In genomic region chr2:172934891-172935740, GRCm38 (mm10) we compare ENCODE assay signal across 9 mouse cellular contexts. TPM values are rescaled to one million over a fixed set of nuclear protein-coding genes. Genes with fewer than 3 reads are reported as not detected.
DNase-seq lines count a peak whose midpoint lies in the region; ATAC-seq lines count a peak whose summit lies in the region.
"Had no signal": no experiment of that assay in that cellular context is flagged by ENCODE, and none has a peak within 500 bp of the region (broad histone marks: within the 10 kb centered on the region; RNA-seq: fewer than 3 reads in every experiment).

No protein-coding gene starts in this region.

- no peak overlapping the region for H3K27ac ChIP-seq in forebrain, embryonic 13.5 days
- H3K27ac ChIP-seq in liver, embryonic 12.5 days: no peak overlapping the region
- H3K27ac ChIP-seq in stomach, embryonic 16.5 days (ENCODE audit: low read length): peak overlapping the region; percentile 71

- no peaks in the 10 kb centered on the region for H3K9me3 ChIP-seq in forebrain, embryonic 13.5 days (replicated peaks)
- H3K9me3 ChIP-seq in liver, embryonic 12.5 days (replicated peaks): no peaks in the 10 kb centered on the region
- H3K9me3 ChIP-seq in stomach, embryonic 16.5 days (replicated peaks; ENCODE audit: control insufficient read depth, low read length): no peaks in the 10 kb centered on the region

- no peak for ATAC-seq in forebrain, embryonic 13.5 days
- no peak for ATAC-seq in liver, embryonic 12.5 days
- no peak for ATAC-seq in stomach, embryonic 16.5 days (ENCODE audit: insufficient read depth, low FRiP score)
- ATAC-seq in monocyte, adult 5-6 weeks (replicated peaks; ENCODE audit: insufficient number of reproducible peaks, low FRiP score, low TSS enrichment, poor library complexity, severe bottlenecking): no peak

- H3K36me3 ChIP-seq in forebrain, embryonic 13.5 days (ENCODE audit: poor library complexity, severe bottlenecking): no peaks in the 10 kb centered on the region
- no peaks in the 10 kb centered on the region for H3K36me3 ChIP-seq in liver, embryonic 12.5 days
- no peaks in the 10 kb centered on the region for H3K36me3 ChIP-seq in stomach, embryonic 16.5 days (ENCODE audit: control insufficient read depth, insufficient read depth, low read length)

- WGBS in forebrain, embryonic 13.5 days: 5% methylated on average over 30 of the region's 30 CpGs
- 16% methylated on average over 30 of the region's 30 CpGs for WGBS in liver, embryonic 12.5 days (ENCODE audit: insufficient replicate concordance)
- 18% methylated on average over 30 of the region's 30 CpGs for WGBS in stomach, embryonic 16.5 days

- H3K4me3 ChIP-seq in forebrain, embryonic 13.5 days: no peak overlapping the region
- H3K4me3 ChIP-seq in liver, embryonic 12.5 days: no peak overlapping the region
- peak overlapping the region; percentile 16 for H3K4me3 ChIP-seq in stomach, embryonic 16.5 days (replicated peaks; ENCODE audit: low read length)
- H3K4me3 ChIP-seq: myocyte had no signal

- peaks cover 63% of the 10 kb centered on the region for H3K27me3 ChIP-seq in forebrain, embryonic 13.5 days
- peaks cover 88% of the 10 kb centered on the region for H3K27me3 ChIP-seq in liver, embryonic 12.5 days (replicated peaks)
- no peaks in the 10 kb centered on the region for H3K27me3 ChIP-seq in stomach, embryonic 16.5 days (ENCODE audit: control insufficient read depth, insufficient read depth, low read length)

- peaks cover 73% of the 10 kb centered on the region for H3K4me1 ChIP-seq in forebrain, embryonic 13.5 days
- peaks cover 18% of the 10 kb centered on the region for H3K4me1 ChIP-seq in liver, embryonic 12.5 days
- H3K4me1 ChIP-seq in stomach, embryonic 16.5 days (ENCODE audit: control insufficient read depth, insufficient read depth, low read length): peaks cover 51% of the 10 kb centered on the region

- DNase-seq in kidney, postnatal 4 days: peak; percentile 47 to 54
- no peak for DNase-seq in kidney, postnatal 14 days
- DNase-seq in thymus, postnatal 36 days: no peak
- no peak for DNase-seq in left cerebral cortex, adult 11 months (ENCODE audit: low spot score)

- peak overlapping the region; percentile 59 for H3K4me2 ChIP-seq in forebrain, embryonic 13.5 days
- H3K4me2 ChIP-seq in liver, embryonic 12.5 days: peak overlapping the region; percentile 37; the same call in 1 of the 2 replicates
- H3K4me2 ChIP-seq in stomach, embryonic 16.5 days (ENCODE audit: low read depth, low read length): peak overlapping the region; percentile 46

- H3K9ac ChIP-seq in forebrain, embryonic 13.5 days: peak overlapping the region; percentile 38
- H3K9ac ChIP-seq in liver, embryonic 12.5 days: no peak overlapping the region
- peak overlapping the region; percentile 49 for H3K9ac ChIP-seq in stomach, embryonic 16.5 days (ENCODE audit: low read length)

RNA-seq across cellular contexts. Expression of gene Bmp7, which starts 5.0 kb away (rescaled TPM):
- 6.9 and 7.2 TPM in 2 replicates for polyA plus RNA-seq in forebrain, embryonic 13.5 days (2015; fragmentation: Nextera tagmentation; extraction: Ambion mirVana)
- polyA plus RNA-seq in liver, embryonic 12.5 days (2016; fragmentation: Nextera tagmentation; extraction: Ambion mirVana): 3.3 and 4.4 TPM in 2 replicates
- 15.5 and 15.7 TPM in 2 replicates for polyA plus RNA-seq in stomach, embryonic 16.5 days (2015; fragmentation: Nextera tagmentation; extraction: Ambion mirVana)
- total RNA-seq in monocyte, adult 5-6 weeks (2017): 0.19 to 0.38 TPM in 2 of 3 replicates, not detected in the other
- polyA plus RNA-seq: myocyte had no signal

RNA-seq across cellular contexts. Expression of gene Spo11, which starts 42.4 kb away (rescaled TPM):
- 0.13 and 0.45 TPM in 2 replicates for polyA plus RNA-seq in forebrain, embryonic 13.5 days (2015; fragmentation: Nextera tagmentation; extraction: Ambion mirVana)
- 0.10 TPM in 1 of 2 replicates, not detected in the other for polyA plus RNA-seq in liver, embryonic 12.5 days (2016; fragmentation: Nextera tagmentation; extraction: Ambion mirVana)
- polyA plus RNA-seq in stomach, embryonic 16.5 days (2015; fragmentation: Nextera tagmentation; extraction: Ambion mirVana): 0.44 and 0.86 TPM in 2 replicates
- total RNA-seq in monocyte, adult 5-6 weeks (2017): 2.6 to 8.5 TPM (median 7.4 TPM) in 3 replicates
- polyA plus RNA-seq: myocyte had no signal

Comparison
In these comparisons a context has a peak if more than half of its experiments do, and no peak if none do; other contexts are left out.
1. DNase-seq: peak in kidney, postnatal 4 days (2 of 2); none in kidney, postnatal 14 days (single experiment), thymus, postnatal 36 days (0 of 2) and left cerebral cortex, adult 11 months (single experiment).
2. Peak in every context shown above with its lines, with median percentiles within 50 percentile points of each other: H3K4me2 ChIP-seq.